Mouse (Mus musculus): ENCODE data around the gene Slc4a2. TPM values are rescaled to one million over a fixed set of nuclear protein-coding genes. Genes with fewer than 3 reads are reported as not detected.

Slc4a2 gene
- 22.8 and 24.7 TPM in 2 replicates for total RNA-seq (2014; fragmentation: Nextera tagmentation)
- 15.5 and 16.4 TPM in 2 replicates for total RNA-seq (2017)

DNA sequence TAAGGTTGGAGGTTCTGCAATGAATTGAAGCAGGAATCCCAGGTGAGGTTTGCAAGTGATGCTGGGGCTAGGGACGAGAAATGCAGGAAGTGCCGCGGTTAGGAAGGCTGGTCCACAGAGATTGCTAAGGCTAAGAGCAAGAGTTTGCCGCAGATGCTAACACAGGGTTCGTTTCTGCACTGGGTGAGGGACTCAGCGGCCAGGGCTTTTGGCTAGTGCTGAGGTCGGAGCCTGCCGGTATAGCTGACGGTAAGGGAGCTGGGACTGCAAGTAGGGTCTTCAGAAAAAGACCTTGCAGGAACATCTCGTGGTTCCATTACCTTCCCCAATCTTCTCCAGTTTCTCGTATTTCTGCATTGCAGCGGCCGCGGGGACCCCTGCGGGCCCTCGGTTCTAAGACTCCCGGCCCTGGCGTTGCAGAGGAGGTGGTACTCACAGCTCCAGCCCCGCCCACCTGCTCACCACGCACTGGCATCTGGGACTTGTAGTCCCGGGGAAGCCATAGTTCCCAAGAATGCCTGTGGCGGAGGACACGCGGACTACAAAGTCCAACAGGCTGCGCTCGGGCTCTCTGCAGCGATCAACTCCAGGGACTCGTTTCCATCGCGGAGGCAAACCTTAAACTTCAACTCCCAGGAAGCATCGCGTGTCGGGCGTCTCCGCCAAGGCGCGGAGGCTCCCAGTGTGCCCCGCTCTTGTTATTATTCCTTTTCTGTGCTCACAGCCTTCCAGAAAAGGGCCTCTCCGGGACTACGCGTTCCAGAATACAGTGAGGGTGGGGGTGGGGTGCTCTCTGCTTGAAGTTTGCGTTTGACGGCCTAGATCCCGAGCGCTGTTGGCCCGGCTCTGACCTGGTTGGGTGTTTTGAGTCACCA, at the start of gene Slc4a2, which contains the start of gene Cdk5:
Gene Slc4a2 (plus strand): TSS at position 709 of the 875 bp plus-strand sequence.
Gene Cdk5 (minus strand): TSS at position 402 of the 875 bp plus-strand sequence.
- peak; percentile 93 for ATAC-seq (replicated peaks; ENCODE audit: low FRiP score, low TSS enrichment, poor library complexity, severe bottlenecking)

DNA sequence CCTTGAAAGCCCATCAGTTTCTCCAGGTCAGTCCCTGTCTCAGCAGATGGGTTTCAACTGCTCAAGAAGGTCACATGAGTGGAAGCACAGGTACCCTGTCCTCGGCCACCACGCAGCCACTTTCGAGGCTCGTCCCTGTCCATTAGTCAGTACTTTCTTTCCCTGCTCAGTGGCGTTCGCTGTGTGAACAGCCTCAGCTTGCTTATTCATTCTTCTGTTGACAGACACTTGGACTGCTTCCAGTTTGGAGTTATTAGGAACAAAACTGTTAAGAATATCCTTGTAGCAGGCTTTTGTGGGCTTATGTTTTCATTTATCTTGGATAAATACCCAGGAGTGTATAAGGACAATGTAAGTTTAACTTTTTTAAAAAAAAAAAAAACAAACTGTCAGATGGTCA, 49.4 kb upstream of the Slc4a2 start:
- no peak for ATAC-seq (replicated peaks; ENCODE audit: low FRiP score, low TSS enrichment, poor library complexity, severe bottlenecking)

GRCm38 (mm10) chr5:24374666-24375328, 48.8 kb upstream of the Slc4a2 start:
- no peak for ATAC-seq (replicated peaks; ENCODE audit: low FRiP score, low TSS enrichment, poor library complexity, severe bottlenecking)

DNA sequence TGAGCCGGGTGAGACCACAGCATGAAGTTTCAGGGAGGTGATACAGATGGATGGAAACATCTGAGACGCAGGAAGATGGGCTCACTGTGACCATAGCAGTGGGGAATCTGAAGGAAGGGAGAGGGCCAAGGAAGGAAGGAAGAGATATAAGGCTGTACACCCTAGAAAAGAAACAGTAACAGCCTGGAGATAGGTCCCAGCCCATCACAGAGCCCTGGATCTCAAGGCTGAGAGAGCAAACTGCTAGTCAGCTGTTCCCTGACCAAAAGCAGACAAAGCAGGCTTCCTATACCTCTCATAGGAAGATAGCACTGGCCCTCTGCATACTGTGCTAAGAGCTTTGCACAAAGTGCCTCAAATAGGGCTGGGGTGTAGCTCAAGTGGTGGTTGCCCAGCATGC, 44.9 kb upstream of the Slc4a2 start:
- no peak for ATAC-seq (replicated peaks; ENCODE audit: low FRiP score, low TSS enrichment, poor library complexity, severe bottlenecking)

GRCm38 (mm10) chr5:24379501-24379900, 44.1 kb upstream of the Slc4a2 start:
- no peak for ATAC-seq (replicated peaks; ENCODE audit: low FRiP score, low TSS enrichment, poor library complexity, severe bottlenecking)

DNA sequence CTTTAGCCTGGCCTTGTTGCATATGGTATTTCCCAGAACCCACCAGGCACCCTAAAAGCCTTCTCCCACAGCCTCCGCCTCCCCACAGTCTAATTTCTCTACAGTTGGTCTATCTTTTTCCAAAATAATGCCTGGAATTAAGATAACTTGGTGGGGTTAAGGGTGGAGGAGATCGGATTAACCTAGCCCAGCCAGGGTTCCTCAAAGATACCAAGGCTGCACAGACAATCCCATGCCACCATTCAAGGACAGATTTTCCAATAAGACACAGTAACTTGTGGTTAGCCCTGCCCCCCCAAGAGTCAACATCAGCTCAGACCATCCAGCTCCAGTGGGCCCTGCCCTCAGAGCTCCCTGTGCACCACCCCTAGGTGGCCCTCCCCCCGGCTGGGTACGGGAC, 43.1 kb upstream of the Slc4a2 start:
- ATAC-seq (replicated peaks; ENCODE audit: low FRiP score, low TSS enrichment, poor library complexity, severe bottlenecking), result no peak

DNA sequence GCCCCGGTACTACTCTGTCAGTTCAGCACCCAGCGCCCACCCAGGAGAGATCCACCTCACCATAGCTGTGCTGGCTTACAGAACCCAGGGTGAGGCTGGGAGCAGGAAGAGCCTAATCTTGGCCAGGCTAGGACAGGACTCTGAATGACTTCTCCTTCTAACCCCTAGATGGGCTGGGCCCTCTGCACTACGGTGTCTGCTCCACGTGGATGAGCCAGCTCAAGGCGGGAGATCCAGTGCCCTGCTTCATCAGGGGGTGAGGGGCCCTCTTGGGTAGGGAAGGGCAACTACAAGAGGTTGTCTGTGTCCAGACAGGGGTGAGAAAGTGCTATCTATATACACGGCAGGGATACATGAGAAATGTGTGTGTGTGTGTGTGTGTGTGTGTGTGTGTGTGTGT, 42.2 kb upstream of the Slc4a2 start:
- no peak for ATAC-seq (replicated peaks; ENCODE audit: low FRiP score, low TSS enrichment, poor library complexity, severe bottlenecking)

DNA sequence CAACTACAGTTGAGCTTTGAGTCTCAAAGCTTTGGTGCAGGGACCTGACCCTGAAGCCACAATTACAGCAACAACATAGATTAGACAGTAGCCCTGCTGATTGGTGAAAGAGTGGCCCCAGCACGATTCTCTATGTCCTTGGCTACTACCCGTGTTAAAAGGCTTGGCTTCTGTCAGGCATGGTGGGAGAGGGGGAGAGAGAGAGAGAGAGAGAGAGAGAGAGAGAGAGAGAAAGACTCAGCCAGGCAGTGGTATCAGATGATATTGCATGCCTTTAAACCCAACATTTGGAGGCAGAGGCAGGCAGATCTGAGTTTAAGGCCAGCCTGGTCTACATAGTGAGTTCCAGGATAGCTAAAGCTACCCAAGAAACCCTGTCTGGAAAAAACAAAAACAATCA, 41.6 kb upstream of the Slc4a2 start:
- no peak for ATAC-seq (replicated peaks; ENCODE audit: low FRiP score, low TSS enrichment, poor library complexity, severe bottlenecking)

- ATAC-seq (replicated peaks; ENCODE audit: low FRiP score, low TSS enrichment, poor library complexity, severe bottlenecking), result peak; percentile 80
Measured at GRCm38 (mm10) chr5:24383026-24383859, 40.4 kb upstream of the Slc4a2 start.

GRCm38 (mm10) chr5:24384407-24384806, 39.2 kb upstream of the Slc4a2 start:
- no peak for ATAC-seq (replicated peaks; ENCODE audit: low FRiP score, low TSS enrichment, poor library complexity, severe bottlenecking)

DNA sequence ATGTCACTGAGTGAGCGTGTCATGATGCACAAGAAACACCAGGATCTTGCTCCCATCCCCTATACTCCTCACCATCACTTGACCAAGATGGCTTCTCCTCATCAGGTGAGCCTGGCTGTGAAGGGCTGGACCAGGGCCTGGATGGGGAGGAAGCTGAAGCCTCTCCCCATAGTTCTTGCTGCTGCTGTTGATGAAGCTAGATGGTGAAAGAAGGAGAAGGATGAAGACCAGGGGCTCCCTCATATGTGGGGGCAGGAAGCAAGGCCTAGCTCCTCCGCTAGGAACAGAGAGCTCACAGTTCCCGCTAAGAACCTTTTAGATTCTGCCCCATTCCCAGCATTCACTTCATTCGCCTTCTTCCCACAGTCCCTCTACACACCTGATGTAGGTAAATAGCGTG, 38.3 kb upstream of the Slc4a2 start:
- no peak for ATAC-seq (replicated peaks; ENCODE audit: low FRiP score, low TSS enrichment, poor library complexity, severe bottlenecking)

DNA sequence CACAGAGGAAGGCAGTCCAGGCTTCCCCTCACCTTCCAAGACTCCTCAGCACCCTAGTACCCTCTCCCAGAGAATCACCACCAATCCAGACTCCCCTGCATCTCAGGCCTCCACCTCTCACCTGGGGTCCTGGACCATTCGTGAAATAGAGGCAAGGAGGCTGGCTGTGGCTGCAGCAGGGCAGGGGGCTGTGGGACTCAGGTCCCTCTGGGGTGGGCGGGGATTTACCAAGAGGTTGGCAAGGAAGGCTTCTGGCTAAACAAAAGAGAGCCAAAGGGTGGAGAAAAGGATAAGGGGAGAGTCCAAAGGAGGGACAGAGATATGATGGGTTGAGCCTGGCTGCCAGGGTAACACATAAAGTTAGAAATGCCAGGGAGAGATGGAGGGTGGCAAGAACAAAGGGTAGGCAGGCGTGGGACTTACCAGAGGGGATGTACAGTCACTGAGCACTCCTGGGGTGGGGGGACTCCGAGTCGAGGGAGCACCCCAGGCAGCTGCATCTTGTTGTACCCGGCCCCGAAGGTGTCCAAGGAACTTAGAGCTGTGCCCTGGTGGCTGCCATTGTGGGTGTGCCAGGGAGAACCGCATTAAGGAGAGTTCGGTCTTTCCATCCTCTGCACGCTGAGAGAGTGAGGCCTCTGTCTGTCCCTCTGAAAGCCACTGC, 37.6 kb upstream of the Slc4a2 start:
- no peak for ATAC-seq (replicated peaks; ENCODE audit: low FRiP score, low TSS enrichment, poor library complexity, severe bottlenecking)

DNA sequence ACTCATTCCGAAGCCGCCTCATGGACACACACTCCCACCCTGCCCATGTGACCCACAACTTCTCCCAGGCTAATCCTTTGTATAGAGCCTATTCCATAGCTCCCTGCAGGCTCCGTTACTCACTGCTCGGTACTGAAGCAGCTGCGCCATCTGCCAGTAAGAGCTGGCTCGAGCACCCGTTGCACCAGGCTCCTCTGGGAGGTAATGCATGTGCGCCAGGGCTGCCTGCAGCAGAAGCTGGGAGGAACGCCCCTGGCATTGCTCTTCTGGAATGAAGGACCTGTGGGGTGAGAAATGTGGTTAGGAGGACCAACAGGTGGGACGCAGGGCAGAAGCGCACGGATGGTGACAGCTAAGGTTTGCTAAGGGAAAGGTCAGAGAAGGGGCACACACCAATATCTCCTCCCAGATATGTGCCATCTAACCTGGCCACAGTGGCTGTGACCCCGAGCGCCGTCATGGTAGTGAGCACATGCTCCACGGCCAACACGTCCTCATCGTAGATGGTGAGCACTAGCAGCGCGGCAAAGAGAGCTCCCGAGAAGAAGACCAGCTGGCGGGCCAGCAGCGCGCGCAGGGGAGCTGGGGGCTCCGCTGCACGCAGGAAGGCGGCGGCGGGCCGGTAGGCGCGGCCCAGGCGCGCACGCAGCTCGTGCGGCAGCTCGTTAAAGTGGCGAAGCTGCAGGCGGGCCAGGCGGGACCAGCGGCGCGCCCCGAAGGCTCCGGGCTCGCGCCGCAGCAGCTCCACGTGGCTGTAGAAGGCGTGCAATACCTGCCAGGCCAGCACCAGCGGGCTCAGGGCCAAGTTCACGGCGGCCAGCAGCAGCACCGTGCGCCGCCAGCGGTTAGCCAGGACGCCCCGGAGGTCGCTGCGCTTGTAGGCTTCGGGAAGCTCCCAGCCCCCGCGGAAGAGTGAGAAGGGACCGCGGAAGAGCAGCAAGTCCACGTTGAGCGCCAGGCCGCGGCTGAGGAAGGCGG, 36.1 kb upstream of the Slc4a2 start:
- 0 out of 2 replicates have a peak, but pooled peaks have one; percentile 18 for ATAC-seq (replicated peaks; ENCODE audit: low FRiP score, low TSS enrichment, poor library complexity, severe bottlenecking)

- no peak for ATAC-seq (replicated peaks; ENCODE audit: low FRiP score, low TSS enrichment, poor library complexity, severe bottlenecking)
Measured at GRCm38 (mm10) chr5:24388246-24388915, 35.3 kb upstream of the Slc4a2 start.

DNA sequence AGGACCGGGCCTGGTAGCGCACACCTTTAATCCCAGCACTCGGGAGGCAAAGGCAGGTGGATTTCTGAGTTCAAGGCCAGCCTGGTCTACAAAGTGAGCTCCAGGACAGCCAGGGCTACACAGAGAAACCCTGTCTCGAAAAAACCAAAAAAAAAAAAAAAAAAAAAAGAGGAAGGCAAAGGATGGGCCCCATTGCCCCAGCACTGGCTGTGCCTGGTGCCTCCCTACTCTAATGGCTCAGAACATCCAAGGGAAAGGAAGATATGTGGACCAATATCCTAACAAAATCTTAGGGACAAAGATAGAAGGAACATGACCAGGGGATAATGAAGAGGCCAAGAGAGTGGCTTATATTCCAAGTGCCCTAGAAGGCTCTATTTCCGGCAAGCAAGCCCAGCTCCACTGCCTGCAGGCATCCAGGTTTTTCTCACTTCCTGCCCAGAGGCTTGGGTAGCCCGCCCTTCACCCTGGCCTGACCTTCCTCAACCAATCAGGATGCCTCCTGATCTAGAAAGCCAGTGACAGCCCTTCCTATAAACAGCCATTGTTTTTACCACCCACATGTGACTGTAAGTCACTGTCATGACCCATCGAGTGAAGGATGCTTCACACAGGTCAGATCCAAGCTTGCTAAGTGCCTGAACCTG, 34.5 kb upstream of the Slc4a2 start:
- ATAC-seq (replicated peaks; ENCODE audit: low FRiP score, low TSS enrichment, poor library complexity, severe bottlenecking), result peak; percentile 24

DNA sequence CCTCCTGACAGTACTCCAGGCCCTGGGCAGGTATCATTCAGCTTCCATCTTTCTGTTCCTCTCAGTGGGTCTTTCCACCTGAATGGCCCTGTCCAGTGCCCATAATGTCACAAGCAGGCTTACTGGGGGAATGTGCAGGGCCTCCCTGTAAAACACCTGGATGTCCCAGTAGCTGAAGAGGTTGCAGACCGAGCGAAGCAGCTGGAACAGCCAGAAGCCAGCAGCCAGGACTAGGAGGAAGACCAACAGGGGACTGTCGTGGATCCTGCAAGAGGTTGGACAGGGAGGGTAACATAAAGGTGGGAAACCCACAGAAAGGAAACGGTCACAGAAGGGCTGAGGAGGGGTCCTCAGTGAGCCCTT, 34.0 kb upstream of the Slc4a2 start:
- no peak for ATAC-seq (replicated peaks; ENCODE audit: low FRiP score, low TSS enrichment, poor library complexity, severe bottlenecking)

DNA sequence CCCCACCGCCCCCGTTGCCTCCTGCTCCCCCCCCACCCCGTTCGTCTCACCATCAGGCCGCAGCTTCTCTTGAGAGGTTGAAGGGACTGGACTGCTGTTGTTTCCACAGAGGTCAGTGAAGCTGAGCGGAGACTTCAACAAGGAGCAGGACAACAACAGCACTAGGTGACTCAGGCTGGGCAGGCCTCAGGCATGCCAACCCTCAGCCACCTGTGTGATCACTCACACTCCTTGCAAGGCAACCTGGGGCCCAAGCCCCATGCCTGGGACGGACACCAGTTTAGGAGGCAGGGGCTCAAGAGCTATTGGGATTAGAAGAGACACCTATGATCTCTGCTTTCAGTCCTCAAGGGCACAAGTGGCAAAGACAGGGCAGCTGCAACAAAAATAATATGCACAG, 31.8 kb upstream of the Slc4a2 start, which contains the start of gene Atg9b:
Gene Atg9b (minus strand): TSS at position 280 of the 400 bp plus-strand sequence.
- ATAC-seq (replicated peaks; ENCODE audit: low FRiP score, low TSS enrichment, poor library complexity, severe bottlenecking), result no peak
